Mouse (Mus musculus) layer of hippocampus, adult 11-12 months (tissue): ENCODE data around the gene Lurap1l.
"Not testable (repeated sequence)": the region's sequence is repeated elsewhere in the genome, so short reads cannot be mapped to it uniquely, and the experiment has no call there.

Experiments used
- DNase-seq: peaks from one replicate; pipeline ENCODE4 v3.0.0; 2022; ENCODE audit warnings: low spot score

Gene Lurap1l

DNA sequence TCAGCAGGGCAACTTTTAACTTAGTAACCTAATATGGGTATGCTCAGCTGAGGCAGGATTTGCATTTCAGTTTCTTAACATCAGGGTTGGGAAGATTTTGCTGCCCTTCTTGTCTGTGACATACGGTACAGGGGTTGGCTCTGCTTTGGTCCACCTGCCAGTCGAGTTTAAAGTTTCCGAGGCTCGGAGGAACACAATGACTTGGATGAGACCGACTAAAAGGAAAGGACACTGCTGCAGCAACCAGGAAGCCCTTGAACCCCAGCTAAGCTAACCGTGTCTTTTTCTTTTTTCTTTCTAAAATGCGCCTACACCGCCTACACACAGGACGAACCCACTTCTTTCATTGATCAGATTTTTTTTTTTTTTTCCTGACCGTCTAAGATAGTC lies at the start of gene Lurap1l:
Lurap1l (plus strand) TSS at position 166 of the 390 bp plus-strand sequence.
- peak; percentile 48 for DNase-seq

DNA sequence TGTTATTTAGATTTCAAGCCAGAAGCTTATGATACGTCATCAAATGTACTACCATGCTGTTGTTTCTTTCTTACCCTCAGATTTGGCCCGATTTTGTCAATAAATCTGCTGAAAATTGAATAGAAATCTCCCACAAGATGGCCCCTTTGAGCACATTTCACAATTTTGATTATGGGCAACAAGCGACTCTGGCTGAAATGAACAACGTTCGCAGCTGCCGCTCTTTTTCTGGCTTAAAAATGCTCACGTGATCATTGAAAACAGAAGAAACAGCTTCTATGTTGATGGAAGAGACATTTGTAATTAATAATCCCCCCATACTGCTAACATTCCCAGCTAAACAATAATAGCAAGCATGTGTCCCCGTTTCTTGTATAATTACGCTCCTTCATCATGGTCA lies 47.5 kb upstream of the Lurap1l start:
- no peak for DNase-seq

DNA sequence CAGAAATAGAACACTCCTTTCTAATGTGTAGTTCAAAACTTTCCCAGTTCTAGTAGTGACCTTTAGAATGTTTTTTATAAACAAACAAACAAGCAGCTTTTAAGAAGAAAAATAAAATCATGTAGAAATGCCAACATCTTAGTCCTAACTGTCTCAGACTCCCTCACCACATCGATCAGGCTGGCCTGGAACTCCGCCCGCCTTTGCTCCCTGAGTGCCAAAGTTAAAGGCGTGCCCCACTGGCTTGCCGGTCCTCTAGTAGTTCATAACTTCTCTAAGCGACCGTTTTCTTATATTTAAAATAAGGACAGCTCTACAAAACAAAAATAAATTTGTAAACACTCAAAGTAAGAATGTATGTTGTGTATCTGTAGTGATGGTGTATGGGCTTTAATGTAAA lies 46.5 kb upstream of the Lurap1l start:
- no peak for DNase-seq

GRCm38 (mm10) chr4:80864511-80864922 lies 45.9 kb upstream of the Lurap1l start:
- peak; percentile 73 for DNase-seq

DNA sequence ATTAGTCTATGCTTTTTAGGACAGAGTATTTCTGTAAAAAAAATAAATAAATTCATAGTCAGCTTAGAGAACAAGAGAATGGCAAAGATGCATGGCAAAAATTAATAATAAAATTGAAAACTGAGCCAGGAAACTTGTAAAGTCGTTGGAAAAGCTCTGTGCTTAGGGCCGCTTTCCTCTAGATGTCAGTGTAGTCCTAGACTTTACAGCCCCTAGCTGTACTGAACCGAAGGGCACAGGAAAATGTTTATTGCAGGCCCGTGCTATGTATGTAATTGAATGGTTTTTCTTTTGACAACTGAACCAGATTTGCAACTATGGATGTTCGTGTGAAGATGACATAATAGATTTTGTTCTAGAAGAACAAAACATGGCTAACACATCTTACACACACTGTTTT lies 44.4 kb upstream of the Lurap1l start:
- peak; percentile 28 for DNase-seq

DNA sequence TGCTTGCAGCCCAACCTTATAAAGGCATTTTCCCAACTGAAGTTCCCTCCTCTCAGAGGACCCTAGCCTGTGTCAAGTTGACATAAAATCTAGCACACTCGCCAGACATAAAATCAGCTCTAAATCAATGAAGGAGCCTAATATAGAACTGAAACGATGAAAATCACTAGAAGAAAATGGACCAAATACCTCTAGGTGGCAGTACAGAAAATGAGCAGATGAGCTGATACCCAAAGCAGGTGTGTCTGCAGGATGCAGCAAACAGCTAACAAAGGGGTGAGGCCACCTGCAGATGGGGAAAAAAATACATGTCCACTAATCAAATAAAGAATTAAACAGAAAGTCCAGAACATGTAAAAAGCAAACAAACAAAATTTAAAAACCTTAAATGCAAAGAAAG lies 40.8 kb upstream of the Lurap1l start:
- no peak for DNase-seq

DNA sequence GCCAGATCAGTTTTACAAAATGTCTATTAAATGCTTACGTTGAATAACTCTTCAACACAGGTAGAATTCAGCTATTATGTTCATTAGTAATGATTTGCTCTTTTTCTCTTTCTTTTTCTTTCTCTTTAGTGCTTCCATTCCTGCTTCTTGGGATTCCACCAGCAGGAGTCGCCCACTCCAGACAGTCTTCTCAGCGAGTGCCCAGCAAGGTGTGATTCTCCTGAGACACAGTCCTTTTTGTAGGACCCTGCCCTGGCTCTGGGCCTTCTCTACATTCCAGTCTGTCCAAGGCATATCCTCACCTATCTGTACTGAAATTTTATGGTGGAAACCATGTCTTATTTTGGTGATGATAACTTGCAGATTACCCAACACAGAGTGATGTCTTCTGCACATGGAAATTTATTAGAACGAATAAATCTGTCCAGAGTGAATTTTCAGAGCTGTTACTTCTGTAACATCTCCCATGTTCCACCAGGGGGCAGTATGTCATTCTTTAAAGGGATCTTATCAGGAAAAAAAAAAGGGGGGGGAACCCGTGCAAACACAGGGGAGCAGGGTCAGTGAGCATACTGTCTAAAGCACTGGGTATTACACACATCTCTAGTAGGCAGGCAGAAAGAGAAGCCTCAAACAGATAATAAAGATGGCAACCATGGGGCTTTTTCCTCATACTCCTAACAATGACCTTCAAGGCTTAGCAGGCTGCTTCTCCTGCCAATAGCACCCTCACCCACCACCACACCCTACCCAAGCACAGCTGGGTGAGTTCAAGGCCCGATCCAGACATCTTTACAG lies 37.4 kb upstream of the Lurap1l start:
- DNase-seq: no peak

DNA sequence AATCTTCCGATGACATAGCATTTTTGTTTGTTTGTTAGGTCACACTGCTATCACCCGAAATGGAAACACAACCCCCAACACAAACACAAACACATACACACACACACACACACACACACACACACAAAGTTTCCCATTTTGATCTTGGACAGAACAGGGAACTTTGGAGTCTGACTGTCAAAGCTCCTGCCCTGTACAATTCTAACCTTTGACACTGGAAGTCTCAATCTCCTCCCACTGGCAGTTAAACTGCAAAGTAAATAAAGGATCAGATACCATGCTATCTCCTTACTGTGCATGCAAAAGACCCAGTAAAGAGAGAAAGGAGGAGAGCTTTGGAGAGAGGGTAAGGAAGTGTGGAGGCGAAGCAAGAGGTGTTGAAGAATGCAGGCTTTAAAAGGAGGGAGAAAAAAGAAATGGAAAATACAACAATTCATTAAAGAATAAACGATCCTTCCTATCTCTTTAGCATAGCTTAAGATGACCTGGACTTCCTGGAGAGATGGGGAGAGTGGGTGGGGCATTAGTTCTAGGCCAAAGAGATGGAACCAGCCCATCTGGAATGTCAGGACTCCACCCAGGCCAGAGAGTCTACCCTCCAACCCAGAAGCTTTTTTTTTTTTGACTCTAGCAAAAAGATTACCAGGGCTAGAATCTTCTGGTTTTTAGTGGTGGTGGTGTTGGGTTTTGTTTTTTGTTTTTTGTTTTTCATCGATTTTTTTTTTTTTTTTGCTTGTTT lies 36.2 kb upstream of the Lurap1l start:
- no peak for DNase-seq

GRCm38 (mm10) chr4:80875055-80875454 lies 35.4 kb upstream of the Lurap1l start:
- DNase-seq: no peak

DNA sequence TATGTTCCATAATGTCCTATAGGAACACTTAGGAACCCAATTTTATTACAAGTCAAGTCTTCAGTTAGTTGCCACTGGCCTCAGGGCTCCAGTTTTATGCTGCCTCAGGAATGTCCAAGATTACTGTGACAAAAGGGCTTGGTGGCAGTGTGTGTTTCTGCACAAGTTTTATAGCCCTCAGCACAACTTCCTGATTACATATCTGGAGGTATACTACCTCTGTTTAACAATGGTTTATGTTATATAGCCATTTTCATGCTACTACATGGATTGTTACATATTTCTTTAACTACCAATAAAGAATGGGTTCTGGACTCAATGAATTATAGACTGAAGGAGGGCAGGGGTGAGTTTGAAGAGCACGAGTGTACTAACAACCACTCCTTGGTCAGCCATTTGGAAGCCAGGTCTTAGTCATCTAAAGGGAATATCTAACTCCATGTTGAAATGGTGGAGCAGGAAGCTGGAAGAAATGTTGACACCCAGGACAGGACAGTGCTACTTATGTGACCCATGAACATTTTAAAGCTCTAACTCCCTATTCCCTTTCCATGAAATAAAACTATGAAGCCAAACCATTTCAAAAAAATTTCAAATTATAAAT lies 28.3 kb upstream of the Lurap1l start:
- DNase-seq: no peak

DNA sequence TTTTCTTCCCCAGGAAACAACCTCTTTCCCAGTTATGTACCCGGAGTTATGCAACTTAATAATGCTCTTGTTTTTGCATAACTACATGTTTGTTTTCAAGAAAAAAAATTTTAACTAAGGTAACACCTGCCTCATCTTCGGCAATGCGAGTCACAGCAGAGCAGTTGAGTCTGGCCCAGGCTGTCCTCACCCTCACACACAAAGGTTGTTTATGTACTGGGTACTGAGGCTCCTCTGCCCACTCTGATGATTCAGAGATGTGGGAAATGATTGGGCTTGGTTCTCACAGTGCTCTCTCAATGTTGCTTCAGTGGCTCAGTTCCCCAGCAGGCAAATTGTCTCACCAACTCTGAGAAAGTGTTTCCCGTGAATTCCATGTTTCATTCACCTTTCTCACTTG lies 23.8 kb upstream of the Lurap1l start:
- no peak for DNase-seq

DNA sequence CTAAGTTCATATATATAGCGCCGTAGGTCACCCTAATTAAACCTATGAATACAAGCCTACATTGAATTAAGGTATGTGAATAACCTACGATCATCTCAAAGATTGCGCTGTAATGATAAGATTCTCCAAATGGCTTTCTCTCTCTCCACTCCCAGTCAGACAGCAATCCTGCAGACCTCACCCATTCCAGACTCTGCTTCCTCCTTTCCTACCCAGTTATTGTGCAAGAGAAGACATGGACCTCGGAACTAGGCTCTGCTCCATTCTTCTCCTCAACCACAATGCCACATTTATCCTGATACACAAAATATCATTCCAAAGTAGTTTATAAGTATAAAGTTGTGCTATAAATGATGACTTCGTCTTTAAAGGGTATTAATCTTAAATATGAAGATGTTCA lies 19.4 kb upstream of the Lurap1l start:
- no peak for DNase-seq

DNA sequence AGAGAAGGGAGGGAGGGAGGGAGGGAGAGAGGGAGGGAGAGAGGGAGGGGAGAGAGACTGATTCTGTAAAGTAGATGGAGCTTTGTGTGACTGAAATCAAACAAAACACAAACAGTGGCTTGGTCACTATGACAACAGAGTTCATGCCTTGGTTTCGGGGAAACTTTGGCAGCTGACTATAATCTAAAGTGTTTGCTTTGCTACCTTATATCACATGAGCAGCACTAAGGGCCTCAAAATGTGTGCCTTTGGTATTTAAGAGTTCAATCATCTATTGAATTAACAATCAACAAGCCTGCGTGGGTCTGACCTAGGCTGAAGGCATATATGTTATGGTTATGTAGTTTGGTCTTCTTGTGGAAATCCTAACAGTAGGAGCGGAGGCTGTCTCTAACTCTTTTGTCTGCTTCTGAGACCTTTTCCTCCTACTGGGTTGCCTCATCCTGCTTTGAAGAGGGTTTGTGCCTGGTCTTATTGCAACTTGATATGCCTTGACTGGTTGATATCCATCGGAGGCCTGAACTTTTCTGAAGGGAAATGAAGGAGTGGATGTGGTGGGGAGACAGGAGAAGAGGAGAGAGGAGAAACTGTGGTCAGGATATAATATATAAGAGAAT lies 15.1 kb upstream of the Lurap1l start:
- no peak for DNase-seq

- no peak for DNase-seq
These were observed 3.7 kb upstream of the Lurap1l start for GRCm38 (mm10) chr4:80906726-80907125.

DNA sequence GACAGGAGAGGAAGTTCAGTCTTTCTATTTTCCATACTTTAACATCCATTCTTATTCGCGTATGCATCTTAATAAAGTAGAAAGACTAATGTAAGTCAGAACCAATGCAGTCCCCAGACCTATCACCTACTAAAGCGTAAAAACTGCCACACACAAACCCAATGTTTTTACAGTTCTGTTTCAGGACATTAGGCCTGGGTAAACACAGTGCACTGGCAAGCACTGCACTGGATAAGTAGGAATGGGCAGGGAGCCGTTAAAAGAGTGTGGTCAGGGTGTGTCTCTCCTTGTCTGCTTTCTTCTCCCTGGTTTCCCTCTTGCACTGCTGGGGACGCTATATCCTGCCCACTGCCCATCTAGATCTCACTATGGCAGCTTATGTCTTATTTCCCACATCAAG lies 2.5 kb upstream of the Lurap1l start:
- no peak for DNase-seq

DNA sequence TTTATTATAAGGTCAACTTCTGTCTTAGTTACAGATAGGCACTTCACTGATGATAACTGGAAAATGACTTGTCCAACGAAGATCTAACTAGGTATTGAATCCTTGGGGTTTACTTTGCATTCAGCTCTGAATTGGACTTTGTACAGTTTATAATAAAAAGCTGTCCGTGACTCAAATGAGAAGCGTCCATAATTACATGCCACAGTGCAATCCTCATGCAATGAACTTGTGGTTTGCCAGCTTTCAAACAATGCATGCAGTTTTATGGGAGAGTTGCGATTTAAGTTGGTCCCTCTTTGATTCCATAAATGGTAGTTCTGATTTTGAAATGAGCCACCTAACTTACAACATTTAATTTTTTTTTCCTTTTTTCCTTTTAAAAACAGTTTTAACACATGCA lies 1.5 kb upstream of the Lurap1l start:
- no peak for DNase-seq

GRCm38 (mm10) chr4:80910871-80911701 lies 640 bp downstream of the Lurap1l start:
- peak; percentile 39 for DNase-seq

GRCm38 (mm10) chr4:80911706-80912540 lies 1.5 kb downstream of the Lurap1l start:
- peak; percentile 74 for DNase-seq

DNA sequence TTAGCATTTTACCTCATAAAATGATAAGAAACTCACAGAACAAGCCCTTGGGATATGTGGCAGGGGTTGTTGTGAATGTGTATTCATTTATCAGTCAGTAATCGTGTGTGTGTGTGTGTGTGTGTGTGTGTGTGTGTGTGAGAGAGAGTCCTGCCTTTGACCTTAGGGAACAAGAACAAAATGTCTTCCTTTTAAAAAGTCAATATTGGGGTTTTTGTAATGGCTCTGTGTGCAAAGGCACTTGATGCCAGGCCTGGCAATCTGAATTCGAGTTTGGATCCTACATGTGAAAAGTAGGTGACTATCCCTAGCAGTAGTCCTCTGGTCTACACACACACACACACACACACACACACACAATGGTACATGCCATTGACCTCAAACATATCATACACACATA lies 4.8 kb downstream of the Lurap1l start:
- no peak for DNase-seq

DNA sequence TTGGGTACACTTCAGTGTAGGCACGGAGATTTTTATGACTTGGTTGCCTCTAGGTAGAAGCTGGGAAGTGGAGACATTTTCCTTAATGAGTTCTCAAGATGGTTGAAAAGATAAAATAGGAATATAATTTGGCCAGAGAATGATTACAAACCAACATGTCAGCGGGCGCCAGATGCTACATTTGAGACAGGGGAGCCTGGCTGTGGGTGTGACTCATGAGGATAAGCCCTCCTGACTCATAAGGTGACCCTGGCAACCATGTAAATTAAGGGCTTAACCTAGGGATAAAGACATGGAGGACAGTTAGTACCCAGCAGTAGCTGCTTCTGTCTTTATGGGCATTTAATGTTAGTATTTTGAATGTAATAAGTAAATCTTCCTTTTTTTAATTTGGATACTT lies 6.2 kb downstream of the Lurap1l start:
- DNase-seq: no peak

GRCm38 (mm10) chr4:80917128-80917527 lies 6.7 kb downstream of the Lurap1l start:
- DNase-seq: not testable (repeated sequence)
